Mouse (Mus musculus) thymus, adult 2 months (tissue): Measurements from ENCODE around the gene AC131692.1.

Experiments used
- CTCF ChIP-seq: fragments of 200-500 bp; IDR thresholded peaks from 2 replicates; pipeline ENCODE4 v1.5.1; 2012; ENCODE audit warnings: mild to moderate bottlenecking, control low read depth, low read length, moderate library complexity, borderline replicate concordance; ENCODE audit not compliant: control insufficient read depth, poor library complexity, insufficient read depth; ENCODE audit errors: extremely low read depth
- POLR2A ChIP-seq: fragments of 200-500 bp; IDR thresholded peaks from 2 replicates; pipeline ENCODE4 v1.6.1; 2012; ENCODE audit warnings: mild to moderate bottlenecking, low read length, control low read depth, moderate library complexity; ENCODE audit not compliant: control insufficient read depth, poor library complexity, insufficient read depth; ENCODE audit errors: extremely low read depth

GRCm38 (mm10) chr19:6054296-6054695 is 39.9 kb upstream of the AC131692.1 start:
- no peak for TF ChIP-seq POLR2A
- TF ChIP-seq CTCF = no peak
